Mouse (Mus musculus) kidney, embryonic 15.5 days (tissue): Measurements from ENCODE around the gene Nhsl1. TPM values are rescaled to one million over a fixed set of nuclear protein-coding genes. Genes with fewer than 3 reads are reported as not detected.

ENCODE experiments used
- ATAC-seq: fragments of 200-750 bp; cut with Nextera tagmentation; replicated peaks from 2 replicates; pipeline ENCODE4 v1.8.0; 2017; ENCODE audit warnings: moderate TSS enrichment; ENCODE audit not compliant: low FRiP score
- H3K27ac ChIP-seq: fragments of 300-500 bp; sonication (generic); 2 replicates; pipeline ENCODE4 v1.5.1; 2015; ENCODE audit warnings: mild to moderate bottlenecking, inconsistent platforms
- H3K27me3 ChIP-seq: fragments of 300-500 bp; sonication (generic); 2 replicates; pipeline ENCODE4 v1.6.1; 2015; ENCODE audit warnings: inconsistent platforms
- H3K36me3 ChIP-seq: fragments of 300-500 bp; sonication (generic); 2 replicates; pipeline ENCODE4 v1.6.1; 2015; ENCODE audit warnings: inconsistent platforms
- H3K4me1 ChIP-seq: fragments of 300-500 bp; sonication (generic); 2 replicates; pipeline ENCODE4 v1.6.1; 2015; ENCODE audit warnings: inconsistent platforms
- H3K4me2 ChIP-seq: fragments of 300-500 bp; sonication (generic); 2 replicates; pipeline ENCODE4 v1.6.1; 2015; ENCODE audit warnings: moderate library complexity, mild to moderate bottlenecking, inconsistent platforms
- H3K4me3 ChIP-seq: fragments of 300-500 bp; sonication (generic); replicated peaks from 2 replicates; pipeline ENCODE4 v1.5.1; 2015; ENCODE audit warnings: mild to moderate bottlenecking, inconsistent platforms
- H3K9ac ChIP-seq: fragments of 300-500 bp; sonication (generic); 2 replicates; pipeline ENCODE4 v1.6.1; 2015; ENCODE audit warnings: mild to moderate bottlenecking, inconsistent platforms
- H3K9me3 ChIP-seq: fragments of 300-500 bp; sonication (generic); replicated peaks from 2 replicates; pipeline ENCODE4 v1.6.1; 2016; ENCODE audit warnings: inconsistent platforms
- WGBS: fragments of 180-500 bp; shearing (Covaris S2); methylation state at CpG from one replicate; pipeline ENCODE4 v1.1.7; 2015; ENCODE audit warnings: mixed read lengths; 5-methylcytosine and 5-hydroxymethylcytosine counted together
- polyA plus RNA-seq: library from polyadenylated mRNA; unstranded; fragments of >200 nt; fragmentation: Nextera tagmentation; extraction: Ambion mirVana; gene quantifications from 2 replicates; pipeline ENCODE4 v1.2.1, GENCODE M21; 2015

The Nhsl1 gene
- polyA plus RNA-seq, 1 experiment from 2014 or later = 9.5 TPM

DNA sequence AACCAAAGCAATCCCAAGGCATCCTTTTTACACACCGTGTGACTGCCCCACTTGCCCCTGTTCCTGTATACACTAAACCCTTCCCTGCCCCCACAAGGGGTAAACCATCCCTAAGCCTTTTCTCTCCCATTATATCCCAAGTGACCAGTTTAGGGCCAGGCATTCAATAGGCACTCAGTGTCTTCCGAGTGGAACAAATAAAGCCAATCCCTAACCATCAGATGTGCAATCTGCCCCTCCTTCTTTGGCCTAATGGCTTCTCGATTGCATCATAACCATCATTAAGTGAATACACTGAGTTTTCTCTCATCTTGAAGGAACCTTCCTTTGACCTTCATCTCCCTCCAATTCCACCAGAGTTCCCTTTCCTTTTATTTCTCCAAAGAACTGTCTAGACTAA is 183.2 kb downstream of the Nhsl1 start:
- Histone ChIP-seq H3K9me3 (no peaks in the 10 kb centered on the region), H3K27ac (no peak overlapping the region), H3K4me3 (no peak overlapping the region), H3K9ac (no peak overlapping the region), H3K4me1 (peaks cover 21% of the 10 kb centered on the region), H3K36me3 (peaks cover 29% of the 10 kb centered on the region), H3K27me3 (no peaks in the 10 kb centered on the region), H3K4me2 (no peak overlapping the region)
- WGBS = 63% methylated on average over 3 of the region's 3 CpGs
- no peak for ATAC-seq

DNA sequence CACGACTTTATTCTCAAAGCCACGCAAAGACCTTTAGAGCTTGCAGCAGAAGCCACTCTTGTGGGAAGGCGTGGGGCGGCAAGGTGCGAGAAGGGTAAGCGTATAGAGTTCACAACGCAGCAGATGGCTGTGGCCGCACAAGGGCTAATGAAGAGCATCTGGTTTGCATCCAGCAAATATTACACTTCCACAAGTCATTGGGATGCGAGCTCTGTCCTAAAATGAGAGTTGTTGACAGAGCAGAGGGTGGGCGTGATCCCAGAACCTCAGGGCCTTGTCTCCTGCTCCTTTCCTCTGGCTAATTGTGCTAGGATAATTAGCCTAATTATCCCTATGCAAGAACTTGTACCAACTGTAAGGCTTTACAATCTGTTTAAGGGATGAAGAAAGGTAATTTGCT is 186.9 kb downstream of the Nhsl1 start:
- H3K9ac ChIP-seq = no peak overlapping the region
- 66% methylated on average over 10 of the region's 10 CpGs for WGBS
- H3K27ac ChIP-seq = no peak overlapping the region
- no peak overlapping the region for H3K4me3 ChIP-seq
- ATAC-seq = no peak
- no peaks in the 10 kb centered on the region for H3K27me3 ChIP-seq
- no peaks in the 10 kb centered on the region for H3K9me3 ChIP-seq
- peaks cover 18% of the 10 kb centered on the region for H3K4me1 ChIP-seq
- H3K36me3 ChIP-seq = peaks cover 5% of the 10 kb centered on the region; the same call in 1 of the 2 replicates
- no peak overlapping the region for H3K4me2 ChIP-seq

DNA sequence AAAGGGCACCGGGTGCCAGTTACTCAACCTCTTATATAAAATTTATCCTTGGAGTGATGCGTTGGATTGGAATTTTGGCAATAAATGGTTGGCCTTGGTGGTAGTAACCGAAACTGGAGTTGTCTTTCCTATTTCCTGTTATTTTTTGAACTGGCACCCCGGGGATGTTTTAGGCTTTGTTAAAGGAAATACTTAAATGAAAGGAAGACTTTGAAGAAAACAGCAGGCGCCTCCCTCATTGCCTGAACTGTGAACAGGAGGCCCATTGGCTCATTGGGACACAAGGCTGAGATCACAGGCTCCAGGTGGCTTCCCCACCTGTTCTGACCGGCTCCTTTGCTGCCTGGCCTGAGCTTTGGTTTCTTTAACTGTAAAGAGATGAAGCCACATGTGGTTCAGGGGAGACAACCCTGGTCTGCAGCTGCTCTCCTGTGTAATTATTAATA is 187.7 kb downstream of the Nhsl1 start:
- Histone ChIP-seq H3K27me3 (no peaks in the 10 kb centered on the region), H3K4me1 (peaks cover 18% of the 10 kb centered on the region), H3K9ac (no peak overlapping the region), H3K36me3 (peaks cover 6% of the 10 kb centered on the region), H3K4me3 (no peak overlapping the region), H3K4me2 (no peak overlapping the region), H3K9me3 (no peaks in the 10 kb centered on the region), H3K27ac (peak overlapping the region; percentile 37; the same call in 1 of the 2 replicates)
- ATAC-seq = peak; percentile 90
- WGBS = 54% methylated on average over 6 of the region's 6 CpGs

DNA sequence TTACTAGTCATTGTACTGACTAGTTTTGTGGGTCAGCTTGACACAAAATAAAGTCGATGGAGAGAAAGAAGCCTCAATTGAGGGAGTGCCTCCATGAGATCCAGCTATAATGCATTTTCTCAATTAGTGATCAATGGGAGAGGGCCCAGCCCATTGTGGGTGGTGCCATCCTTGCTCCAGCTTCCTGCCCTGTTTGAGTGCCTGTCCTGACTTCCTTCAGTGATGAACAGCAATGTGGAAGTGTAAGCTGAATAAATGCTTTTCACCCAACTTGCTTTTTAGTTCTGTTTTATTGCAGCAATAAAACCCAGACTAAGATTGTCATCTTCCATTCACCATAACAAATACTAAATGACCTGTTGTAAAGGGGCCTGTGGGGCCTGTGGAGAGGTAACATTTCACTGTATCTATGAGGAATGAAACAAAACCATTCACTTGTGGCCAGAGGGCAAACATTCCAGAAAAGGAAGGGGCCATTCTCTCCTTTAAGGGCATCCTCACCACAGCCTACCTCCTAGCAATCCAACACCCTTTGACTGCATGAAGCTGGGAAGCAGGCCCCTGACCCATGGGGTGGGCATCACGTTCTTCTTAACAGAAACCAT is 189.2 kb downstream of the Nhsl1 start:
- Histone ChIP-seq H3K4me1 (peaks cover 18% of the 10 kb centered on the region), H3K27ac (no peak overlapping the region), H3K9me3 (no peaks in the 10 kb centered on the region), H3K27me3 (no peaks in the 10 kb centered on the region), H3K4me3 (no peak overlapping the region), H3K36me3 (peaks cover 8% of the 10 kb centered on the region), H3K4me2 (no peak overlapping the region), H3K9ac (no peak overlapping the region)
- no peak for ATAC-seq
- WGBS = 51% methylated on average over 2 of the region's 2 CpGs

DNA sequence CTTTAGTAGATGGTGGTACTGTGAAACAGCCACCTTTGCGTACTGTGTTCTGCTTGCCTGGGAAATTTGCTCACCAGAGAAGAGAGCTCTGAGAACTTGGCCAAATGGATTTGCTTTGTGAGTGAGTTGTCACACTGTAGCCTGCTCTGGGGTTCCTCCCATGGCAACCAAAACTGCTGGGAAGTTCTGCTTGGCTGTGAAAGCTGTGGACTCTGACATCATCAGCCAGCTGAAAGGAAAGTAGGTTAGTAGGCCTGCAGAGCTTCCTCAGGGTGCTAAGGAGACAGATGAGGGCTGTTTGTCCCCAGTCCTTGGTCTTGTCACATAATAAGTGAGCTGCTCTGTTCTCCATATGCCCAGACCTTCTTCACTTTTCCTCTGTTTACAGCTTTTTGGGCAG is 189.8 kb downstream of the Nhsl1 start:
- H3K27me3 ChIP-seq = no peaks in the 10 kb centered on the region
- H3K4me3 ChIP-seq = no peak overlapping the region
- peaks cover 8% of the 10 kb centered on the region for H3K36me3 ChIP-seq
- no peak overlapping the region for H3K4me2 ChIP-seq
- 63% methylated on average over 1 of the region's 1 CpGs for WGBS
- H3K4me1 ChIP-seq = peaks cover 18% of the 10 kb centered on the region
- no peak for ATAC-seq
- H3K9me3 ChIP-seq = no peaks in the 10 kb centered on the region
- no peak overlapping the region for H3K27ac ChIP-seq
- no peak overlapping the region for H3K9ac ChIP-seq

DNA sequence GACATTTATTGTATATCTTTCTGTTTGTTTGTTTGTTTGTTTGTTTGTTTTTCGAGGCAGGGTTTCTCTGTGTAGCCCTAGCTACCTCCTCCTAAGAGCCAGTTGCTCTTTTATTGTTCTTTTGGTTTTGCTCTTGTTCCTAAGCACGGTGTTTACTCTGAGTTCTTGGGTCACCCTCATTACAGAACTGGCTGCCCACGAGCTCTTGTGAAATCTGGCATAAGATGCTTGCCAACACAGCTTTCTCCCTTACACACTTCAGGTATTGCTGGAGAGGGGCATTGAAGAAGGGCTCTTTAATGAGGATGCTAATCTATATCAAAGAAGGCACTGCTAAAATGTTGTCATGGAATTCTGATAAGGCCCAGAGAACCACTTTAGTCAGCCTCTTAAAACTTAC is 191.9 kb downstream of the Nhsl1 start:
- H3K4me2 ChIP-seq = no peak overlapping the region
- peaks cover 12% of the 10 kb centered on the region for H3K4me1 ChIP-seq
- ATAC-seq = no peak
- peaks cover 8% of the 10 kb centered on the region for H3K36me3 ChIP-seq
- H3K9ac ChIP-seq = no peak overlapping the region
- no peaks in the 10 kb centered on the region for H3K9me3 ChIP-seq
- H3K27ac ChIP-seq = no peak overlapping the region
- no peak overlapping the region for H3K4me3 ChIP-seq
- H3K27me3 ChIP-seq = no peaks in the 10 kb centered on the region
- 73% methylated on average over 3 of the region's 3 CpGs for WGBS

DNA sequence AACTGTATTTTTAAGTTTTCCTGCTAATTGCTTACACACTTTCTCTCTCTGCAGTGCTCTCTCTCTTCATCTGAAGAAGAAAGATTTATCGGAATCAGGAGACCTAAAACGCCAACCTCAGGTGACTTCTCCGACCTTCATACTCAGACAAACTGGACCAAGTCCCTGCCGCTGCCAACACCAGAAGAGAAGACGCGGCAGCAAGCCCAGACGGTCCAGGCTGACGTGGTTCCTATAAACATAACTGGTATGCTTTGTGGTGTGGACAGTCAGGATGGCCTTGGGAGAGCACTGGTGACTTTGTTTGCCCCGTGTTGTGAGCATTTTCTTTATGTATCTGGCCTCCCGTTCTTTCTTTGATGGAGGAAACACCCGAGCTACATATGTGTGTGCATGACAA is 192.7 kb downstream of the Nhsl1 start:
- WGBS = 91% methylated on average over 11 of the region's 11 CpGs
- ATAC-seq = no peak

DNA sequence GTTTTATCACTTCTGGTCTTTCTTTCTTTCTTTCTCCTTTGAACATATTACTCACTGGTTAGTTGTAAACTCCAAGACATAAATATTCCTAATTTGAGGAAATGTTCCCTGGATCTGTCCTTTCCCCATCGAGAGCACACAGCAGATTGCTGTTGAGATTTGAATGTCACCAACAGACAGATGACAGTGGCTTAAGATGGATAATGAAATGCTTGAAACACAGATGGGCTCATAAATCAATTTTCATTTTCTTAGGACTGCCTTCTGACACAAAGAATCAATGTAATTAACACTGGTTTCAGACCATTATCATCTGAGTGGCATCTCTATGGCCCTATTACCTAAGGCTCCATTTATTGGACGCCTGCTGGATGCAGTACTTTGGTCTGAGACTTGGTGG is 203.8 kb downstream of the Nhsl1 start:
- WGBS = 58% methylated on average over 2 of the region's 2 CpGs
- no peak overlapping the region for H3K4me3 ChIP-seq
- no peaks in the 10 kb centered on the region for H3K9me3 ChIP-seq
- no peak for ATAC-seq
- no peak overlapping the region for H3K9ac ChIP-seq
- peaks cover 32% of the 10 kb centered on the region for H3K36me3 ChIP-seq
- H3K4me2 ChIP-seq = no peak overlapping the region
- H3K4me1 ChIP-seq = peaks cover 23% of the 10 kb centered on the region
- H3K27ac ChIP-seq = no peak overlapping the region
- no peaks in the 10 kb centered on the region for H3K27me3 ChIP-seq

More for the DNA sequence above, 192.7 kb downstream of the Nhsl1 start:
- Histone ChIP-seq H3K27me3 (no peaks in the 10 kb centered on the region), H3K9ac (no peak overlapping the region), H3K4me2 (no peak overlapping the region), H3K4me1 (peaks cover 4% of the 10 kb centered on the region), H3K36me3 (peaks cover 8% of the 10 kb centered on the region), H3K9me3 (no peaks in the 10 kb centered on the region), H3K4me3 (no peak overlapping the region), H3K27ac (no peak overlapping the region)

DNA sequence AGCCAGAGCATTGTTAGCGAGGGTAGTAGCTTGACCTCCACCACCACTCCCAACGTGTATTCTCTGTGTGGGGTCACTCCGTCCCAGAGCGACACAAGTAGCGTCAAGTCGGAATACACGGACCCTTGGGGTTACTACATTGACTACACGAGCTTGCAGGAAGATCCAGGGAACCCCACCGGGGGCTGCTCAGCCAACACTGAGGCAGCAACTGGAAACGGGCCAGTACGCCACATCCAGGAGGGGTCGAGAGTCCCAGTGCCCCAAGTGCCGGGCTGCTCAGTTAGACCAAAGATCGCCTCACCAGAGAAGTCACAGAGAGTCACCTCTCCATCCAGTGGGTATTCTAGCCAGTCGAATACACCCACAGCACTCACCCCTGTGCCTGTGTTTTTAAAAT is 206.5 kb downstream of the Nhsl1 start:
- H3K4me2 ChIP-seq = no peak overlapping the region
- H3K4me1 ChIP-seq = peaks cover 26% of the 10 kb centered on the region
- no peak overlapping the region for H3K27ac ChIP-seq
- peaks cover 30% of the 10 kb centered on the region for H3K36me3 ChIP-seq
- H3K9me3 ChIP-seq = no peaks in the 10 kb centered on the region
- no peak overlapping the region for H3K4me3 ChIP-seq
- no peak for ATAC-seq
- WGBS = 89% methylated on average over 15 of the region's 15 CpGs
- H3K9ac ChIP-seq = no peak overlapping the region
- no peaks in the 10 kb centered on the region for H3K27me3 ChIP-seq

DNA sequence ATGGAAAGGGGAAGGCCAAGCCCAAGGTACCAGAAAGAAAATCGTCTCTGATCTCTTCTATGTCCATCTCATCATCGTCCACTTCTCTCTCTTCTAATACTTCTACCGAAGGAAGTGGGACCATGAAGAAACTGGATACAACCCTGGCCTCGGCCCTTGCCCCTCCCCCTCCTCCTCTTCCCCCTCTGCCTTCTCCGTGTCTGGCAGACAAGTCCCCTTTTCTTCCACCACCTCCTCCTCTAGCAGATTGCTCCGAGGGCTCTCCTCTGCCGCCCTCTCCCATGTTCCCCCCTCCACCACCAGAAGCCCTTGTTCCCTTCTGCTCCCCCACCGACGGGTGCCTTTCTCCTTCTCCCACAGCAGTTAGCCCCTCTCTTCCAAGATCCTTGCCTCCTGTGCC is 206.9 kb downstream of the Nhsl1 start:
- Histone ChIP-seq H3K4me1 (peaks cover 26% of the 10 kb centered on the region), H3K9me3 (no peaks in the 10 kb centered on the region), H3K9ac (no peak overlapping the region), H3K36me3 (peaks cover 28% of the 10 kb centered on the region), H3K4me2 (no peak overlapping the region), H3K27ac (0 out of 2 replicates have a peak overlapping the region, but pooled peaks have one; percentile 0), H3K4me3 (no peak overlapping the region), H3K27me3 (no peaks in the 10 kb centered on the region)
- WGBS = 49% methylated on average over 9 of the region's 9 CpGs
- ATAC-seq = no peak

DNA sequence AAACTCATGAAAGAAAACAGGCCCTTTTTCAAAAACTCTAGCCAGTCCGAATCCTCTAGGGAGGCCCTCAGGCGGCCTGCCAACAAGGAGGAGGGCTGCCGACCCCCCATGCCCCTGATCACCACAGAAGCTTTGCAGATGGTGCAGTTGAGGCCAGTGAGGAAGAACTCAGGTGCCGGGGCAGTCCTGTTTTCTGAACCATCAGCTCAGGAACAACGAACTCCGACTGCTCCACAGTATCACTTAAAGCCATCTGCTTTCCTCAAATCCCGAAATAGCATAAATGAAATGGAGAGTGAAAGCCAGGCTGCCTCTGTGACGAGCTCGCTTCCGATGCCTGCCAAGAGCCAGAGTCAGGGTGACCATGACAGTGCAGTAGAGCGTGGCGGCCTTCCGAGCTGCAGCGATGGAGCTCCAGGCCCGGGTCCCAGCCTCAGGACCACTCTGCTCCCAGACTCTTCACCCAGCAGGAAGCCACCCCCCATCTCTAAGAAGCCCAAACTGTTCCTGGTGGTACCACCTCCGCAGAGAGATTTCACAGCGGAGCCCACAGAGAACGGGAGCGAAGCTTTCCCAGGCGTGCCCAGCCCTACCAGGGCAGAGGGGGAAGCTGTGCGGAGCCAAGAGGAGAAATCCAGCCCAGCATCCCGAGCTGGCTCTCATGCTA is 207.5 kb downstream of the Nhsl1 start:
- peak; percentile 55 for ATAC-seq
- Histone ChIP-seq H3K4me3 (no peak overlapping the region), H3K36me3 (peaks cover 31% of the 10 kb centered on the region), H3K27ac (peak overlapping the region; percentile 4; the same call in 1 of the 2 replicates), H3K9me3 (no peaks in the 10 kb centered on the region), H3K9ac (no peak overlapping the region), H3K4me1 (peaks cover 26% of the 10 kb centered on the region), H3K4me2 (no peak overlapping the region), H3K27me3 (no peaks in the 10 kb centered on the region)
- 66% methylated on average over 22 of the region's 22 CpGs for WGBS

DNA sequence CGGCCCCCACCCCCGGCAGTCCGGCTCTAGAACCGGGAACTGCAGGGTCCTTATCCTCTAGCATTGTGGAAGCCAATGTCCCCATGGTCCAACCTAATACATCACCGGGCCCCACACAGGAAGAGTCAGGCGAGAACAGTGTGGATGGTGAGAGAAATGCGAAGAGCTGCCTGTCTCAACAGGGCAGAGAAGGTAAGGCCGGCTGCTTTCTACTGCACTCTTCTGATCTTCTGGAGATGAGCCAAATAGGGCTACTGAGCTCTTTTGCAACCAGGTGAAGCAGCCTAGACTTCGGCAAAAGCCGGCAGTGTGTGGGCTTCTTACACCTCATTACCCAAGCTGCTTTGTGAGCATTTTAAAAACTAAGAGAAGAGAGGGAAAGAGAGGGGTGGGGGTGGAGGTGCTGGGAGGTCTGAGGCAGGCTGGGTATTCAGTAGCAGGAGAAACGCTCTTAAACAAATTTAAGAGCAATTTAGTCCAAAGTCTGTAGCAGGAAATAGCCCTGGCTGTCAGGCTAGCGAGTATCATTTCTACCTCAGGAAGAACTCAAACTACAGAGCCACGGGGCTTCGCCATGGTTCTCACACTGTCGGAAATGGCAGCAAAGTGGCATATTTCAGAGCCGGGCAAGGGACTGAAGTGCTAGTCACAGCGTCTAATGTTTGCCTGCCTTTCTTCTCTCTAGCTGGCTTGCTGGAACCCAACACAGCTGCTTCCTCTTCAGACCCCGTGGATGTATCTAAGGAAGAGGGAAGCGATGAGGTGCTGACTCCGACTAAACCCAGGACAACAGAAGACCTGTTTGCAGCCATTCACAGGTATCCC is 208.3 kb downstream of the Nhsl1 start:
- no peak overlapping the region for H3K4me3 ChIP-seq
- no peak overlapping the region for H3K9ac ChIP-seq
- H3K4me2 ChIP-seq = no peak overlapping the region
- peak; percentile 38 for ATAC-seq
- H3K27me3 ChIP-seq = no peaks in the 10 kb centered on the region
- H3K4me1 ChIP-seq = peaks cover 26% of the 10 kb centered on the region
- H3K27ac ChIP-seq = peak overlapping the region; percentile 4; the same call in 1 of the 2 replicates
- peaks cover 38% of the 10 kb centered on the region for H3K36me3 ChIP-seq
- no peaks in the 10 kb centered on the region for H3K9me3 ChIP-seq
- 66% methylated on average over 20 of the region's 20 CpGs for WGBS
